Mouse (Mus musculus) gastrocnemius, postnatal 36 days (tissue): ENCODE results near the gene Srsf4. TPM values are rescaled to one million over a fixed set of nuclear protein-coding genes. Genes with fewer than 3 reads are reported as not detected.

Source experiments
- DNase-seq, 2 experiments: peaks; one replicate each; pipeline ENCODE4 v3.0.0; 2022
- intact Hi-C: fragments of 180-260 bp; cut with DNase I; formaldehyde crosslinking; loops from one replicate; pipeline ENCODE4 v1.15.1; 2025
- total RNA-seq, 2 experiments: library from RNA; stranded (reverse); gene quantifications; 2 replicates each; pipeline ENCODE4 v1.2.3; 2021

Gene Srsf4
- total RNA-seq, 2 experiments from 2014 or later = 27.8 to 28.4 TPM

- intact Hi-C loops = no loop called here
Observed at GRCm38 (mm10) chr4:131929146-131929545, 55.7 kb downstream of the Srsf4 start.

GRCm38 (mm10) chr4:131939459-131939858 lies 66.0 kb downstream of the Srsf4 start:
- no peak for DNase-seq
- intact Hi-C loops = no loop called here

More at GRCm38 (mm10) chr4:131929146-131929545, 55.7 kb downstream of the Srsf4 start:
- no peak for DNase-seq

- no peak for DNase-seq
- intact Hi-C loops = no loop called here
Observed at GRCm38 (mm10) chr4:131940846-131941245, 67.4 kb downstream of the Srsf4 start.

GRCm38 (mm10) chr4:131947848-131948247 lies 74.4 kb downstream of the Srsf4 start:
- intact Hi-C loops = no loop called here

GRCm38 (mm10) chr4:131949903-131950302 lies 76.5 kb downstream of the Srsf4 start:
- no peak for DNase-seq
- intact Hi-C loops = no loop called here

More at GRCm38 (mm10) chr4:131947848-131948247, 74.4 kb downstream of the Srsf4 start:
- DNase-seq = no peak

- intact Hi-C loops = no loop called here
- DNase-seq = no peak
Observed at GRCm38 (mm10) chr4:131950657-131951056, 77.2 kb downstream of the Srsf4 start.

Other genes with a start within 250 kb of the Srsf4 start
- gene Ptpru, start 35.3 kb upstream of the Srsf4 start, total RNA-seq = 1 to 10 TPM in 1 of 2 experiments, under 1 TPM in 1; 0.56 to 1.9 TPM
- gene Mecr, start 30.1 kb upstream of the Srsf4 start, total RNA-seq = 10 to 100 TPM; 17.3 to 20.8 TPM
- gene Tmem200b, start 48.2 kb downstream of the Srsf4 start, total RNA-seq = 1 to 10 TPM; 1.5 to 2.2 TPM
- not detected for gene Gm10300, start 201.1 kb downstream of the Srsf4 start, total RNA-seq
- gene Epb41, start 201.7 kb downstream of the Srsf4 start, total RNA-seq = 10 to 100 TPM; 92.0 to 92.7 TPM